Mouse (Mus musculus) stomach, embryonic 16.5 days (tissue): Measurements from ENCODE around the gene Tmem41a. TPM values are rescaled to one million over a fixed set of nuclear protein-coding genes. Genes with fewer than 3 reads are reported as not detected.
"Not testable (repeated sequence)": the region's sequence is repeated elsewhere in the genome, so short reads cannot be mapped to it uniquely, and the experiment has no call there.

Experiments
- ATAC-seq: fragments of 200-750 bp; cut with Nextera tagmentation; 2 replicates; pipeline ENCODE4 v1.8.0; 2017; ENCODE audit warnings: moderate number of reproducible peaks, moderate TSS enrichment; ENCODE audit not compliant: insufficient read depth, low FRiP score
- H3K27ac ChIP-seq: fragments of 300-500 bp; sonication (generic); 2 replicates; pipeline ENCODE4 v1.5.1; 2014; ENCODE audit warnings: low read length
- H3K27me3 ChIP-seq: fragments of 300-500 bp; sonication (generic); 2 replicates; pipeline ENCODE4 v1.6.1; 2014; ENCODE audit warnings: low read length, control low read depth, mixed read lengths; ENCODE audit not compliant: control insufficient read depth, insufficient read depth
- H3K36me3 ChIP-seq: fragments of 300-500 bp; sonication (generic); 2 replicates; pipeline ENCODE4 v1.6.1; 2014; ENCODE audit warnings: low read length; ENCODE audit not compliant: control insufficient read depth, insufficient read depth
- H3K4me1 ChIP-seq: fragments of 300-500 bp; sonication (generic); 2 replicates; pipeline ENCODE4 v1.6.1; 2014; ENCODE audit warnings: low read length, control low read depth, mixed read lengths; ENCODE audit not compliant: control insufficient read depth, insufficient read depth
- H3K4me2 ChIP-seq: fragments of 300-500 bp; sonication (generic); 2 replicates; pipeline ENCODE4 v1.6.1; 2014; ENCODE audit warnings: low read depth, low read length, mixed read lengths
- H3K4me3 ChIP-seq: fragments of 300-500 bp; sonication (generic); replicated peaks from 2 replicates; pipeline ENCODE4 v1.5.1; 2014; ENCODE audit warnings: mild to moderate bottlenecking, low read length
- H3K9ac ChIP-seq: fragments of 300-500 bp; sonication (generic); 2 replicates; pipeline ENCODE4 v1.6.1; 2014; ENCODE audit warnings: low read length
- H3K9me3 ChIP-seq: fragments of 300-500 bp; sonication (generic); replicated peaks from 2 replicates; pipeline ENCODE4 v1.6.1; 2016; ENCODE audit warnings: low read length, control low read depth; ENCODE audit not compliant: control insufficient read depth
- WGBS: fragments of 180-500 bp; shearing (Covaris S2); extraction: QIAGEN DNeasy Blood & Tissue Kit; methylation state at CpG from one replicate; pipeline ENCODE4 v1.1.7; 2014; 5-methylcytosine and 5-hydroxymethylcytosine counted together
- polyA plus RNA-seq: library from polyadenylated mRNA; unstranded; fragments of >200 nt; fragmentation: Nextera tagmentation; extraction: Ambion mirVana; gene quantifications from 2 replicates; pipeline ENCODE4 v1.2.1, GENCODE M21; 2015

Gene Tmem41a
- 35.0 and 35.2 TPM in 2 replicates for polyA plus RNA-seq

DNA sequence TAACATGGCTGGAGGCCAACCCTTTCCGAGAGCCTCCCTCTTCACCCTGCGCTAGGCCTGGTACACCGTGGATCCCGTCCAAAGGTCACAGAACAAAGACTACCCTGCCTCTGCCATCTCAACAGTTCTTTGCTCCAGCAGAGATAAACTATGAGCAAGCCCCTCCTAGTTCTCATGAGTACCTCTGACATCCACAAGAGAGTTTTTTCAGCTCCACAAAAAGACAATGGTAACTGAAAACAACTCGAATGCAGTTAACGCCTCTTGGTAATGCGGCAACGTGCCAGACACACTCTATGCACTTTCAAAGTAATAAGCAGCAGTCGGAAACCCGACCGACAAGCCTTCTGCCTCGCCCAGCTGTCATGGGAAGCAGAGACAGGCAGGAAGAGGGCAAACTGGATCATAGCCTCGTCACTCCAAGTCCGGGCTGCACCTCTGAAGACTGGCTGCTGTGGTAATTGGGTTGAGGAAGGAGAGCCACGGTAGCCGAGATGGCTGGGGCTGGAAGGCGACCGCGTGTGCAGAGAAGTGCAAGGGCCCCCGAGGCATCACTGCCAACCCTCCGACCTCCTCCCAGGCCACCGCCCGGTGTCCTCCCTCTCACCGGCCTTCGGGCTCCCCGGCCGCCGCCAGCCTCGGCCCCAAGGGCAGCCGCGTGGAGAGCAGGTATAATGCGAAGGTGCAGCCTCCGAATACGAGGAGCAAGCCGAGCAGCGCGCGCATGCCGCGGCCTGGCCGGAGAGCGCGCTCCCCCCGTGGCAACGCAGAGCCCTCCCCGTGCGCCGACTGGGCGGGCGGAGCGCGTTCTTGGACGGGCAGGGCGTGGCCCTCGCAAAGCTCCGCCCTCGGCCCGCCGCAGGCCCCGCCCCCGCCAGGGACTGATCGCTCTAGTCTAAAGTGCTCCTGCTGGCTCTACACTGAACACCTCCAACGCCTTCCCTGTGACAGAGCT, at the start of gene Tmem41a:
Gene Tmem41a (minus strand): TSS at position 792 of the 955 bp plus-strand sequence.
- H3K27me3 ChIP-seq = no peaks in the 10 kb centered on the region
- 0 out of 2 replicates have a peak, but pooled peaks cover 3% of the 10 kb centered on the region for H3K4me1 ChIP-seq
- peak within 1 kb of the TSS; percentile 58 for H3K4me2 ChIP-seq
- H3K9me3 ChIP-seq = no peaks in the 10 kb centered on the region
- under 1% methylated on average over 63 of the region's 63 CpGs for WGBS
- ATAC-seq = peak; percentile 99
- H3K4me3 ChIP-seq = peak within 1 kb of the TSS; percentile 69
- no peaks in the 10 kb centered on the region for H3K36me3 ChIP-seq
- peak within 1 kb of the TSS; percentile 78 for H3K27ac ChIP-seq
- H3K9ac ChIP-seq = peak within 1 kb of the TSS; percentile 80

DNA sequence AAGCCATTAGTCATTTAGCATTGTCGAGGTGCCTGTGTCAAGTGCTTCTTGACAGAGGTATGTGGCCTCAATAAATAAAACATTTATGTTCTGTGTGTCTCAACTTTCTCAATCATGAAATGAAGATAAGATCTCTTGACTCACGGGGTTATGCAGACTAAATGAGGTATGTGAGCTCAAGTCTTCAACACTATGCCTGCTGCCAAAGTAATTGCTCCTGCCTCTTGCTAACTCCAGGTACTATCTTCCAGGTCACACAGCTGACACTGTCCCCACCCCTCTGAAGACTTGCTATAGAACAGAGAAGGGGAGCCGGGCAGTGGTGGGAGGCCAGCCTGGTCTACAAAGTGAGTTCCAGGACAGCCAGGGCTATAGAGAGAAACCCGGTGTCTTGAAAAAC, 49.0 kb upstream of the Tmem41a start:
- Histone ChIP-seq H3K9me3 (no peaks in the 10 kb centered on the region), H3K4me2 (peak overlapping the region; percentile 20; the same call in 1 of the 2 replicates), H3K4me1 (peaks cover 5% of the 10 kb centered on the region; the same call in 1 of the 2 replicates), H3K27ac (peak overlapping the region; percentile 94), H3K36me3 (no peaks in the 10 kb centered on the region), H3K27me3 (no peaks in the 10 kb centered on the region), H3K9ac (0 out of 2 replicates have a peak overlapping the region, but pooled peaks have one; percentile 8), H3K4me3 (no peak overlapping the region)
- no peak for ATAC-seq
- WGBS = 22% methylated on average over 4 of the region's 4 CpGs

DNA sequence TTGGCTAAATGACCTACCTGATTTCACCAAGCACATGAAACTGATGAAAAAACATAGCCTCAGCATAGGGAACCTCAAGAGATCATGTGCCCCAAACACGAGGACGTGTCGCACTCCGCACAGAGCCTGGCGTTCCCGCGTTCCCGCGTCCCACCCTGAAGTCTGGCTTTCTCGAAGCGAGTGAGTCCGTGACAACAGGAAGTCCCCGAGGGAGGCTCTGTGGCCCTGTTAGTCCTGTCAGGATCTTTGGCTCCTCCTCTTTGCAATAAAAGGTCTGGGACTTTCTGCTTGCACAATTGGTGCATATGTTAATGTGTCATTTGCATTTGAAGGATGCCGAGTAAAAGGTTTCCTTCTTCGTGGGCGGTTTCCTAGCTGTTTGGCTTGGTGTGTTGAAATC, 48.0 kb upstream of the Tmem41a start, which contains the start of gene Liph:
Gene Liph (minus strand): TSS at position 360 of the 400 bp plus-strand sequence.
- H3K27ac ChIP-seq = peak within 1 kb of the TSS; percentile 94
- peak; percentile 45; the same call in 1 of the 2 replicates for ATAC-seq
- peak within 1 kb of the TSS; percentile 36 for H3K4me3 ChIP-seq
- H3K9me3 ChIP-seq = no peaks in the 10 kb centered on the region
- peaks cover 5% of the 10 kb centered on the region; the same call in 1 of the 2 replicates for H3K4me1 ChIP-seq
- no peaks in the 10 kb centered on the region for H3K36me3 ChIP-seq
- H3K9ac ChIP-seq = peak within 1 kb of the TSS; percentile 63
- H3K27me3 ChIP-seq = no peaks in the 10 kb centered on the region
- WGBS = 10% methylated on average over 16 of the region's 16 CpGs
- peak within 1 kb of the TSS; percentile 60 for H3K4me2 ChIP-seq

DNA sequence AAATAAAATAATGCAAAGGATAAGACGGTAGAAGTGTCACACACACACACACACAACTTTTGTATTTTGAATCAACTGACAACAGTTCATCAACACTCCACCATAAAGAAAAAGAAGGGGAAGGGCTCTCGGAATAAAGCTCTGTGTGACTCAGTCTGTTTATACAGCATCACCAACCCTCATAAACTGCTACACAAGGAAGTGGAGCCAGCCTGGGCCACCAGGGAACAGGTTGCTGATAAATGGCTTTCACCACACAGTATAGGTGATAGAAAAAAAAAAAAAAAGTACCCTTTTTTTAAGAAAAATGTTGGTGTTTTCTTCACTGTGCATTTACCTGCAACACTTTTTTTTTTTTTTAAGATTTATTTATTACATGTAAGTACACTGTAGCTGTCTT, 44.4 kb upstream of the Tmem41a start:
- Histone ChIP-seq H3K4me1 (0 out of 2 replicates have a peak, but pooled peaks cover 5% of the 10 kb centered on the region), H3K9ac (no peak overlapping the region), H3K9me3 (no peaks in the 10 kb centered on the region), H3K27ac (no peak overlapping the region), H3K4me2 (no peak overlapping the region), H3K27me3 (no peaks in the 10 kb centered on the region), H3K4me3 (no peak overlapping the region), H3K36me3 (no peaks in the 10 kb centered on the region)
- 59% methylated on average over 2 of the region's 2 CpGs for WGBS
- ATAC-seq = no peak

DNA sequence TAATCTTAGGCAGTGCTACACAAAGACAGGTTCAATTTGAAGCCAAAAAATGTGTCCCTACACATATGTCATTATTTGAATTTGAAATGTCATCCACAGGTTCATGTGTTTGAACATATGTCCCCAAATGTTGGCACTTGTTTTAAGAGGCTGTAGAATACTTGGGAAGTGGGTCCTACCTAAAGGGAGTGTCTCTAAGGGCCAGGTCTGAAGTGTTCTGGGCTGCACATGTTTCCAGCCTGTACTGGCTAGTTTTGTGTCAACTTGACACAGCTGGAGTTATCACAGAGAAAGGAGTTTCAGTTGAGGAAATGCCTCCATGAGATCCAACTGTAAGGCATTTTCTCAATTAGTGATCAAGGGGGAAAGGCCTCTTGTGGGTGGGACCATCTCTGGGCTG, 43.5 kb upstream of the Tmem41a start:
- H3K9me3 ChIP-seq, H3K36me3 ChIP-seq, H3K27me3 ChIP-seq, H3K4me1 ChIP-seq, H3K4me2 ChIP-seq, H3K9ac ChIP-seq, H3K4me3 ChIP-seq, ATAC-seq, H3K27ac ChIP-seq: not testable (repeated sequence)

DNA sequence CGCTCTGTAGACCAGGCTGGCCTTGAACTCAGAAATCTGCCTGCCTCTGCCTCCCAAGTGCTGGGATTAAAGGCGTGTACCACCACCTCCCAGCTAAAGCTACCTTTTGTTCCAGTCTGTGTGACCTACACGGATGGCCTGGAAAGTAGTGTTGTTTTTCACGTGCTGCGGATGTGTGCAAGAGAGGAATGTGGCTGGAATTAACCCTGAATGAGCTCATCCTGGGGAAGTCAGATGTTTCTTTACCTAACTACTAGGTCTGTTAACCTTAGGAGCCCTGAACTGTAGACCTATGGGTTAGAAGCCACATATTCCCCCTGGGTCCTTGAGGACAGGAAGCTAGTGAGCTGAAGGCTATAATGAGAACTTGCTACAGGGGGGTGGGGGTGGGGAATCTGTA, 40.6 kb upstream of the Tmem41a start:
- Histone ChIP-seq H3K4me1 (no peaks in the 10 kb centered on the region), H3K9me3 (no peaks in the 10 kb centered on the region), H3K9ac (no peak overlapping the region), H3K4me3 (no peak overlapping the region), H3K27me3 (no peaks in the 10 kb centered on the region), H3K36me3 (no peaks in the 10 kb centered on the region), H3K4me2 (no peak overlapping the region), H3K27ac (no peak overlapping the region)
- WGBS = 57% methylated on average over 5 of the region's 5 CpGs
- no peak for ATAC-seq

DNA sequence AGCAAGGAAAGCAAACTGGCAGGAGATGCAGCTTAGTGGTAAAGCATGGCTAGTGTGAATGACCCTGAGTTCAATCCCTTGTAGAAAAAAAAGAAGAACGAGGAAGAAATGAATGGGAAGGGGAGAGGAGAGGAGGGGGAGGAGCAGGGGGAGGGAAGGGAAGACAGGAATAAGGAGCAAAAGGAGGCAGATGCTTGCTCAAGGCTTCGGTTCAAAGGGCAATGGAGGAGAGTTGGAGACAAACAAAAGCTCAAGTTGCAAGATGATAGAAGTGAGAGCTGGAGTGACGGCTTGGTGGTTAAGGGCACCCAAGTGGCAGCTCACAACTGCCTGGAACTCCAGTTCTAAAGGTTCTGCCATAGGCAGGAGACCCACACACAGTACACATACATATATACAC, 38.8 kb upstream of the Tmem41a start:
- no peak for ATAC-seq
- Histone ChIP-seq H3K9me3 (no peaks in the 10 kb centered on the region), H3K4me2 (no peak overlapping the region), H3K27ac (no peak overlapping the region), H3K4me3 (no peak overlapping the region), H3K4me1 (no peaks in the 10 kb centered on the region), H3K9ac (no peak overlapping the region), H3K27me3 (no peaks in the 10 kb centered on the region), H3K36me3 (no peaks in the 10 kb centered on the region)
- 31% methylated on average over 3 of the region's 3 CpGs for WGBS

DNA sequence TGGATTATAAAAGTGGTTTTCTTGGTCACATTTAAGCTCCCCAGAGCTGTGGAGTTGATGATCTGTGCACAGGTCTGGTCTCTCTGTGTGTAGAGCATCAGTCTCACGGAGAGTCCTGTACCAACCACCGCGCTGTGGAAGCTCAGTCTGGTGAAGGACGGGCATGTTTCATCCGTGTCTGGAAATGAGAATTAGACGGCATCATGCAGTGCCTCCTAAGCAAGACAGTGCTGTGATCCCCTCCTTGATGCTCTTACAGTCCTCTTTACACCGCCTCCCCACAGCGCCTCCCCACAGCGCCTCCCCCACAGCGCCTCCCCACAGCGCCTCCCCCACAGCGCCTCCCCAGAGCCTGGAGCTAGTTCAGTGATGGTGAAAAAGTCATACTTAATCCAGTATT, 36.7 kb upstream of the Tmem41a start:
- no peaks in the 10 kb centered on the region for H3K4me1 ChIP-seq
- no peak for ATAC-seq
- 84% methylated on average over 12 of the region's 12 CpGs for WGBS

DNA sequence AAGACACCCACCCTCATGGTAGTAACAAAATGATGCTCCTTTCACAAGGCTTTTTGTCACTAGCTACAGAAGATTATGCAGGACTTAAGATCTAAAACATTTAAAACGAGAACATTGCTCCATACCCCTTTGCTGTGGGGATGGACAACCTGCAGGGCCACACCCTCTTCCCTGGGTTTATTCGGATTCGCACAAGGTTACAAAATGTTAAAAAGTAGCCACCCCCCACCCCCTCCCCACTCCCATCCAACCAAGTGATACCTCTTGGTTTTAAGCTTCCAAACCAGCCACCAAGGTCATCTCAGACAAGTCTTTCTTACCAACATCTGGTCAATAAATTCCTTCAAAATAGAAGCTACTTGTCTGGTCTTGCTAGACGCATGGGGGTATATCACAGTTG, 36.2 kb upstream of the Tmem41a start:
- Histone ChIP-seq H3K4me2 (no peak overlapping the region), H3K9me3 (no peaks in the 10 kb centered on the region), H3K36me3 (no peaks in the 10 kb centered on the region), H3K4me1 (no peaks in the 10 kb centered on the region), H3K4me3 (no peak overlapping the region), H3K27ac (no peak overlapping the region), H3K27me3 (no peaks in the 10 kb centered on the region), H3K9ac (no peak overlapping the region)
- WGBS = 86% methylated on average over 4 of the region's 4 CpGs
- ATAC-seq = no peak

More for the DNA sequence above, 36.7 kb upstream of the Tmem41a start:
- Histone ChIP-seq H3K4me3 (no peak overlapping the region), H3K36me3 (no peaks in the 10 kb centered on the region), H3K4me2 (no peak overlapping the region), H3K27ac (no peak overlapping the region), H3K9ac (no peak overlapping the region), H3K27me3 (no peaks in the 10 kb centered on the region), H3K9me3 (no peaks in the 10 kb centered on the region)
